17 mouse cellular contexts compared by ENCODE assay signal in genomic region chr16:63081383-63081782, GRCm38 (mm10).
DNase-seq lines count a peak whose midpoint lies in the region; ATAC-seq and TF ChIP-seq lines count a peak whose summit lies in the region.
"Had no signal": no experiment of that assay in that cellular context is flagged by ENCODE, and none has a peak within 500 bp of the region (broad histone marks: within the 10 kb centered on the region; RNA-seq: fewer than 3 reads in every experiment).

No protein-coding gene starts in this region.

- peak; percentile 86 for ATAC-seq in hindbrain, postnatal 0 days
- ATAC-seq in megakaryocyte, adult 5-6 weeks (ENCODE audit: poor library complexity, severe bottlenecking) = no peak
- ATAC-seq: inflammation-experienced regulatory T-cells, adult 6 months; liver, postnatal 0 days; midbrain, embryonic 13.5 days had no signal

- no peaks in the 10 kb centered on the region for H3K9me3 ChIP-seq in hindbrain, postnatal 0 days (ENCODE audit: low read length)
- H3K9me3 ChIP-seq: kidney, embryonic 15.5 days; limb, embryonic 15.5 days; midbrain, embryonic 13.5 days; neural tube, embryonic 15.5 days had no signal

- no peaks in the 10 kb centered on the region for H3K36me3 ChIP-seq in hindbrain, postnatal 0 days (ENCODE audit: insufficient read depth, low read length)
- H3K36me3 ChIP-seq: kidney, embryonic 15.5 days; limb, embryonic 15.5 days; midbrain, embryonic 13.5 days; neural tube, embryonic 15.5 days had no signal

- 54% methylated on average over 3 of the region's 3 CpGs for whole genome bisulfite sequencing in hindbrain, postnatal 0 days

- DNase-seq in cerebellum, postnatal 10 days = peak; percentile 67 to 80
- no peak for DNase-seq in cerebellum, postnatal 36 days
- DNase-seq in layer of hippocampus, adult 9-11 months = peak; percentile 9
- DNase-seq in layer of hippocampus, adult 18-20 months (ENCODE audit: low spot score in 2 of 2) = no peak
- peak; percentile 76 for DNase-seq in brain, adult 2 months (ENCODE audit: low read depth, low spot score)
- peak; percentile 67 for DNase-seq in hindbrain, postnatal 0 days (ENCODE audit: low spot score)
- no peak for DNase-seq in spleen, postnatal 36 days (ENCODE audit: low spot score in 2 of 2)
- DNase-seq: heart, adult 18-20 months; liver, postnatal 0 days; lung, postnatal 36 days; thymus, postnatal 25 days had no signal

- H3K4me2 ChIP-seq in hindbrain, postnatal 0 days (ENCODE audit: low read depth, low read length) = no peak overlapping the region
- H3K4me2 ChIP-seq: kidney, embryonic 15.5 days; limb, embryonic 15.5 days; midbrain, embryonic 13.5 days; neural tube, embryonic 15.5 days had no signal

- H3K9ac ChIP-seq in hindbrain, postnatal 0 days (replicated peaks; ENCODE audit: low read length) = no peak overlapping the region
- H3K9ac ChIP-seq: kidney, embryonic 15.5 days; limb, embryonic 15.5 days; liver, postnatal 0 days; midbrain, embryonic 13.5 days; neural tube, embryonic 15.5 days had no signal

- H3K27me3 ChIP-seq in hindbrain, postnatal 0 days (ENCODE audit: insufficient read depth, low read length) = no peaks in the 10 kb centered on the region
- H3K27me3 ChIP-seq: kidney, embryonic 15.5 days; limb, embryonic 15.5 days; neural tube, embryonic 15.5 days had no signal

- H3K27ac ChIP-seq in hindbrain, postnatal 0 days = no peak overlapping the region
- H3K27ac ChIP-seq: kidney, embryonic 15.5 days; limb, embryonic 15.5 days; midbrain, embryonic 13.5 days; neural tube, embryonic 15.5 days had no signal

- no peaks in the 10 kb centered on the region; the same call in 1 of the 2 replicates for H3K4me1 ChIP-seq in hindbrain, postnatal 0 days (ENCODE audit: insufficient read depth, low read length)
- H3K4me1 ChIP-seq: kidney, embryonic 15.5 days had no signal

- no peak overlapping the region for H3K4me3 ChIP-seq in hindbrain, postnatal 0 days (ENCODE audit: low read length)
- H3K4me3 ChIP-seq: kidney, embryonic 15.5 days; limb, embryonic 15.5 days; midbrain, embryonic 13.5 days; neural tube, embryonic 15.5 days had no signal

- TF ChIP-seq CTCF in hindbrain, postnatal 0 days (IDR thresholded peaks at IDR 0.05; ENCODE audit: low read depth) = no peak

Comparison
In these comparisons a context has a peak if more than half of its experiments do, and no peak if none do; other contexts are left out.
1. DNase-seq: peak in cerebellum, postnatal 10 days (2 of 2), layer of hippocampus, adult 9-11 months (single experiment), brain, adult 2 months (single experiment) and hindbrain, postnatal 0 days (single experiment); none in cerebellum, postnatal 36 days (0 of 2), layer of hippocampus, adult 18-20 months (0 of 2) and spleen, postnatal 36 days (0 of 2).